Mouse (Mus musculus): ENCODE data around the gene Ascc2. TPM values are rescaled to one million over a fixed set of nuclear protein-coding genes. Genes with fewer than 3 reads are reported as not detected.

Ascc2 gene
- polyA plus RNA-seq, 1 experiment from 2014 or later: 36.1 TPM

- Histone ChIP-seq H3K27ac (no peak overlapping the region), H3K27me3 (ENCODE audit: insufficient read depth, poor library complexity, severe bottlenecking) (no peaks in the 10 kb centered on the region), H3K4me3 (no peak overlapping the region), H3K4me1 (peaks cover 33% of the 10 kb centered on the region; the same call in 1 of the 2 replicates), H3K9me3 (no peaks in the 10 kb centered on the region), H3K36me3 (peaks cover 79% of the 10 kb centered on the region)
- peak; percentile 89 for DNase-seq (ENCODE audit: low spot score)
- WGBS: 77% methylated on average over 7 of the region's 7 CpGs
Observed at GRCm38 (mm10) chr11:4677250-4677872, 39.8 kb downstream of the Ascc2 start.

- DNase-seq (ENCODE audit: low spot score): no peak
- Histone ChIP-seq H3K4me3 (no peak overlapping the region), H3K36me3 (peaks cover 80% of the 10 kb centered on the region), H3K27me3 (ENCODE audit: insufficient read depth, poor library complexity, severe bottlenecking) (no peaks in the 10 kb centered on the region), H3K4me1 (peaks cover 36% of the 10 kb centered on the region; the same call in 1 of the 2 replicates), H3K27ac (no peak overlapping the region), H3K9me3 (no peaks in the 10 kb centered on the region)
- 77% methylated on average over 13 of the region's 13 CpGs for WGBS
Observed at GRCm38 (mm10) chr11:4678700-4679440, 41.3 kb downstream of the Ascc2 start.

- WGBS: 88% methylated on average over 12 of the region's 12 CpGs
- no peaks in the 10 kb centered on the region for H3K27me3 ChIP-seq (ENCODE audit: insufficient read depth, poor library complexity, severe bottlenecking)
- no peak for DNase-seq (ENCODE audit: low spot score)
- H3K4me3 ChIP-seq: no peak overlapping the region
- peaks cover 36% of the 10 kb centered on the region; the same call in 1 of the 2 replicates for H3K4me1 ChIP-seq
- H3K9me3 ChIP-seq: no peaks in the 10 kb centered on the region
- peaks cover 82% of the 10 kb centered on the region for H3K36me3 ChIP-seq
- no peak overlapping the region for H3K27ac ChIP-seq
Observed at GRCm38 (mm10) chr11:4679441-4679832, 41.9 kb downstream of the Ascc2 start.

GRCm38 (mm10) chr11:4680126-4680525 lies 42.6 kb downstream of the Ascc2 start:
- Histone ChIP-seq H3K4me3 (no peak overlapping the region), H3K27ac (no peak overlapping the region), H3K9me3 (no peaks in the 10 kb centered on the region), H3K27me3 (ENCODE audit: insufficient read depth, poor library complexity, severe bottlenecking) (no peaks in the 10 kb centered on the region), H3K4me1 (peaks cover 33% of the 10 kb centered on the region; the same call in 1 of the 2 replicates), H3K36me3 (peaks cover 80% of the 10 kb centered on the region)
- no peak for DNase-seq (ENCODE audit: low spot score)
- WGBS: 38% methylated on average over 3 of the region's 3 CpGs

- Histone ChIP-seq H3K27me3 (ENCODE audit: insufficient read depth, poor library complexity, severe bottlenecking) (no peaks in the 10 kb centered on the region), H3K4me3 (no peak overlapping the region), H3K36me3 (peaks cover 56% of the 10 kb centered on the region), H3K4me1 (peaks cover 16% of the 10 kb centered on the region; the same call in 1 of the 2 replicates), H3K9me3 (no peaks in the 10 kb centered on the region), H3K27ac (no peak overlapping the region)
- 85% methylated on average over 6 of the region's 6 CpGs for WGBS
- no peak for DNase-seq (ENCODE audit: low spot score)
Observed at GRCm38 (mm10) chr11:4683516-4683915, 46.0 kb downstream of the Ascc2 start.

- H3K4me1 ChIP-seq: peaks cover 14% of the 10 kb centered on the region; the same call in 1 of the 2 replicates
- no peak for DNase-seq (ENCODE audit: low spot score)
- no peaks in the 10 kb centered on the region for H3K9me3 ChIP-seq
- no peak overlapping the region for H3K4me3 ChIP-seq
- H3K27me3 ChIP-seq (ENCODE audit: insufficient read depth, poor library complexity, severe bottlenecking): no peaks in the 10 kb centered on the region
- peaks cover 52% of the 10 kb centered on the region for H3K36me3 ChIP-seq
- no peak overlapping the region for H3K27ac ChIP-seq
- 61% methylated on average over 6 of the region's 6 CpGs for WGBS
Observed at GRCm38 (mm10) chr11:4684186-4684585, 46.6 kb downstream of the Ascc2 start.

- Histone ChIP-seq H3K4me3 (no peak overlapping the region), H3K27me3 (ENCODE audit: insufficient read depth, poor library complexity, severe bottlenecking) (no peaks in the 10 kb centered on the region), H3K27ac (no peak overlapping the region), H3K36me3 (peaks cover 44% of the 10 kb centered on the region), H3K9me3 (no peaks in the 10 kb centered on the region), H3K4me1 (peaks cover 6% of the 10 kb centered on the region; the same call in 1 of the 2 replicates)
- DNase-seq (ENCODE audit: low spot score): no peak
- 90% methylated on average over 4 of the region's 4 CpGs for WGBS
Observed at GRCm38 (mm10) chr11:4685071-4685470, 47.5 kb downstream of the Ascc2 start.

GRCm38 (mm10) chr11:4685510-4685909 lies 48.0 kb downstream of the Ascc2 start:
- H3K36me3 ChIP-seq: peaks cover 42% of the 10 kb centered on the region
- 73% methylated on average over 5 of the region's 5 CpGs for WGBS
- no peak overlapping the region for H3K4me3 ChIP-seq
- H3K9me3 ChIP-seq: no peaks in the 10 kb centered on the region
- H3K27ac ChIP-seq: no peak overlapping the region
- 0 out of 2 replicates have a peak, but pooled peaks cover 3% of the 10 kb centered on the region for H3K4me1 ChIP-seq
- no peak for DNase-seq (ENCODE audit: low spot score)
- no peaks in the 10 kb centered on the region for H3K27me3 ChIP-seq (ENCODE audit: insufficient read depth, poor library complexity, severe bottlenecking)

GRCm38 (mm10) chr11:4687027-4687426 lies 49.5 kb downstream of the Ascc2 start:
- Histone ChIP-seq H3K27ac (no peak overlapping the region), H3K27me3 (ENCODE audit: insufficient read depth, poor library complexity, severe bottlenecking) (0 out of 2 replicates have a peak, but pooled peaks cover 4% of the 10 kb centered on the region), H3K4me3 (no peak overlapping the region), H3K9me3 (no peaks in the 10 kb centered on the region), H3K4me1 (0 out of 2 replicates have a peak, but pooled peaks cover 3% of the 10 kb centered on the region), H3K36me3 (peaks cover 27% of the 10 kb centered on the region)
- WGBS: 69% methylated on average over 3 of the region's 3 CpGs
- DNase-seq (ENCODE audit: low spot score): no peak

GRCm38 (mm10) chr11:4687874-4688273 lies 50.3 kb downstream of the Ascc2 start:
- Histone ChIP-seq H3K4me1 (0 out of 2 replicates have a peak, but pooled peaks cover 3% of the 10 kb centered on the region), H3K36me3 (peaks cover 18% of the 10 kb centered on the region), H3K4me3 (no peak overlapping the region), H3K9me3 (no peaks in the 10 kb centered on the region), H3K27ac (no peak overlapping the region), H3K27me3 (ENCODE audit: insufficient read depth, poor library complexity, severe bottlenecking) (0 out of 2 replicates have a peak, but pooled peaks cover 4% of the 10 kb centered on the region)
- no peak for DNase-seq (ENCODE audit: low spot score)
- WGBS: 48% methylated on average over 3 of the region's 3 CpGs

GRCm38 (mm10) chr11:4688632-4689380 lies 51.3 kb downstream of the Ascc2 start:
- Histone ChIP-seq H3K4me3 (no peak overlapping the region), H3K9me3 (no peaks in the 10 kb centered on the region), H3K27me3 (ENCODE audit: insufficient read depth, poor library complexity, severe bottlenecking) (0 out of 2 replicates have a peak, but pooled peaks cover 4% of the 10 kb centered on the region), H3K27ac (no peak overlapping the region), H3K36me3 (peaks cover 9% of the 10 kb centered on the region; the same call in 1 of the 2 replicates), H3K4me1 (no peaks in the 10 kb centered on the region)
- DNase-seq (ENCODE audit: low spot score): no peak
- 56% methylated on average over 11 of the region's 11 CpGs for WGBS

GRCm38 (mm10) chr11:4690353-4690752 lies 52.8 kb downstream of the Ascc2 start:
- Histone ChIP-seq H3K4me1 (no peaks in the 10 kb centered on the region), H3K4me3 (no peak overlapping the region), H3K9me3 (no peaks in the 10 kb centered on the region), H3K27me3 (ENCODE audit: insufficient read depth, poor library complexity, severe bottlenecking) (0 out of 2 replicates have a peak, but pooled peaks cover 4% of the 10 kb centered on the region), H3K27ac (no peak overlapping the region), H3K36me3 (no peaks in the 10 kb centered on the region)
- DNase-seq (ENCODE audit: low spot score): no peak
- WGBS: 80% methylated on average over 7 of the region's 7 CpGs

Measured in heart, embryonic 10.5 days (tissue).